Mouse (Mus musculus): Measurements from ENCODE around the gene Orai2. TPM values are rescaled to one million over a fixed set of nuclear protein-coding genes. Genes with fewer than 3 reads are reported as not detected.
"Not testable (repeated sequence)": the region's sequence is repeated elsewhere in the genome, so short reads cannot be mapped to it uniquely, and the experiment has no call there.

Gene Orai2
- polyA plus RNA-seq, 1 experiment: 6.5 TPM

GRCm38 (mm10) chr5:136136292-136136990 lies 34.1 kb downstream of the Orai2 start:
- no peaks in the 10 kb centered on the region for H3K27me3 ChIP-seq (ENCODE audit: control insufficient read depth, insufficient read depth, low read length)
- peak overlapping the region; percentile 65 for H3K27ac ChIP-seq (ENCODE audit: control insufficient read depth, insufficient read depth, low read depth, low read length)
- H3K4me1 ChIP-seq (ENCODE audit: control insufficient read depth, insufficient read depth, low read length): 0 out of 2 replicates have a peak, but pooled peaks cover 2% of the 10 kb centered on the region
- TF ChIP-seq CTCF (IDR thresholded peaks at IDR 0.05; ENCODE audit: control insufficient read depth, insufficient read depth, insufficient replicate concordance, low read depth, low read length) (no peak), POLR2A (IDR thresholded peaks at IDR 0.05; ENCODE audit: control insufficient read depth, low read depth, low read length) (no peak)
- H3K4me3 ChIP-seq (ENCODE audit: control insufficient read depth, low read depth, low read length): peak overlapping the region; percentile 97
- no peaks in the 10 kb centered on the region; the same call in none of the 2 replicates for H3K36me3 ChIP-seq (ENCODE audit: control insufficient read depth, insufficient read depth, low read length)

DNA sequence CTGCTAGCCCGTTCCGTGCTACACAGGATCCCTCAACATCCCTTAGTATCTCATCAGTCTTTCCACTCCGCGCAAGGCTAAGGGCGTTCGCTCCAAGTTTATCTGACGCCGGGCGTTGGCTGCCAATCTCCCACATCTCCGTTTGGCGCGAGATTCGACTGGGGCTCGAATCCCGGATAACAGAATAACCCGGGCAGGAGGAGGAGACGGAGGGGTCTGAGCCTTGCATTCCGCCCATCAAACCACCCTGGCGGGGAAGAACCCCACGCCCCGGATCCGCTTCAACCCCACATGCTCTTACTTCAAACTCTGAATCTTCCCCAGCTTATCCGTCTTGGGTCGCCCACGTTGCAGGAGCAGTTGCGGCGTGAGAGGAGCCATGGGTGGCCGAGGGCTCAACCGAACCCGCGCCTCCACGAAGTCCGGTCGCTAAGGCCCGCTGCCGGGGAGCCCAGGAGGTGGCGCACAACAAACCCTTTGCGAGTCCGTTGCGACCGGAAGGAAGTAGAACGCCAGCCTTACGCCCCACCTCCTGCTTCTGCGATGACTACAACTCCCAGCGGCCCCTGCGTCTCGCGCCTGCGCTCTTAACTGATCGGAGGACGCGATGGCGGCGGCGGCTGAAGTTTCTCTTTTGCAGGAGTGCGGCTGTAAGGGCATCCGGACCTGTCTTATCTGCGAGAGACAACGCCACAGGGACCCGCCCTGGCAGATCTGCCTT lies 34.8 kb downstream of the Orai2 start, which contains the start of the genes Lrwd1 and Alkbh4:
Gene Lrwd1 (minus strand): TSS at position 504 of the 721 bp plus-strand sequence.
Gene Alkbh4 (plus strand): TSS at position 576 of the 721 bp plus-strand sequence.
- Histone ChIP-seq H3K4me1 (ENCODE audit: control insufficient read depth, insufficient read depth, low read length) (0 out of 2 replicates have a peak, but pooled peaks cover 2% of the 10 kb centered on the region), H3K27me3 (ENCODE audit: control insufficient read depth, insufficient read depth, low read length) (no peaks in the 10 kb centered on the region), H3K27ac (ENCODE audit: control insufficient read depth, insufficient read depth, low read depth, low read length) (peak within 1 kb of the TSS; percentile 97), H3K4me3 (ENCODE audit: control insufficient read depth, low read depth, low read length) (peak within 1 kb of the TSS; percentile 97), H3K36me3 (ENCODE audit: control insufficient read depth, insufficient read depth, low read length) (peaks cover 1% of the 10 kb centered on the region)
- TF ChIP-seq POLR2A (IDR thresholded peaks at IDR 0.05; ENCODE audit: control insufficient read depth, low read depth, low read length) (peak; percentile 88), CTCF (IDR thresholded peaks at IDR 0.05; ENCODE audit: control insufficient read depth, insufficient read depth, insufficient replicate concordance, low read depth, low read length) (no peak)

- no peak for TF ChIP-seq POLR2A (IDR thresholded peaks at IDR 0.05; ENCODE audit: control insufficient read depth, low read depth, low read length)
- no peak for TF ChIP-seq CTCF (IDR thresholded peaks at IDR 0.05; ENCODE audit: control insufficient read depth, insufficient read depth, insufficient replicate concordance, low read depth, low read length)
- H3K36me3 ChIP-seq (ENCODE audit: control insufficient read depth, insufficient read depth, low read length): peaks cover 2% of the 10 kb centered on the region
- no peak overlapping the region for H3K27ac ChIP-seq (ENCODE audit: control insufficient read depth, insufficient read depth, low read depth, low read length)
- no peaks in the 10 kb centered on the region for H3K27me3 ChIP-seq (ENCODE audit: control insufficient read depth, insufficient read depth, low read length)
- no peaks in the 10 kb centered on the region; the same call in 1 of the 2 replicates for H3K4me1 ChIP-seq (ENCODE audit: control insufficient read depth, insufficient read depth, low read length)
- no peak overlapping the region for H3K4me3 ChIP-seq (ENCODE audit: control insufficient read depth, low read depth, low read length)
Measured at GRCm38 (mm10) chr5:136122165-136122564, 48.3 kb downstream of the Orai2 start.

DNA sequence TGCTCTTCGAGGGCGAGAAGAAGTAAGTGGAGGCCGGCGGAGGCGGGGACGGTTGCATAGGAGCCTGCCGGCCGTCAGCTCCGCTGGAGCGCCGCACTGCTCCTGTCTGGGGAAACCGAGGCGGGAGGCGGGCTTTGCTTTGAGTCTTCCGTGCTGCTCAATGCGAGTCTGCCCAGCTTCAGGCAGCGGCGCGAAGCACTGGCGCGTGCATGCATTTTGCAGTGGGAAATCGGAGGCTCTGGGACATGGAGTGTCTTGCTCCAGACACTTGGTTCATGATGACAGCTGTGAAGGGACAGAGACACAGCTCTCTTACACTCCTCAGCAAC lies 53.8 kb downstream of the Orai2 start:
- peaks cover 10% of the 10 kb centered on the region for H3K4me1 ChIP-seq (ENCODE audit: control insufficient read depth, insufficient read depth, low read length)
- H3K27ac ChIP-seq (ENCODE audit: control insufficient read depth, insufficient read depth, low read depth, low read length): peak overlapping the region; percentile 54; the same call in 1 of the 2 replicates
- no peaks in the 10 kb centered on the region for H3K36me3 ChIP-seq (ENCODE audit: control insufficient read depth, insufficient read depth, low read length)
- peak overlapping the region; percentile 93 for H3K4me3 ChIP-seq (ENCODE audit: control insufficient read depth, low read depth, low read length)
- TF ChIP-seq POLR2A (IDR thresholded peaks at IDR 0.05; ENCODE audit: control insufficient read depth, low read depth, low read length) (no peak; the same call in 1 of the 2 replicates), CTCF (IDR thresholded peaks at IDR 0.05; ENCODE audit: control insufficient read depth, insufficient read depth, insufficient replicate concordance, low read depth, low read length) (no peak; the same call in 1 of the 2 replicates)
- no peaks in the 10 kb centered on the region for H3K27me3 ChIP-seq (ENCODE audit: control insufficient read depth, insufficient read depth, low read length)

DNA sequence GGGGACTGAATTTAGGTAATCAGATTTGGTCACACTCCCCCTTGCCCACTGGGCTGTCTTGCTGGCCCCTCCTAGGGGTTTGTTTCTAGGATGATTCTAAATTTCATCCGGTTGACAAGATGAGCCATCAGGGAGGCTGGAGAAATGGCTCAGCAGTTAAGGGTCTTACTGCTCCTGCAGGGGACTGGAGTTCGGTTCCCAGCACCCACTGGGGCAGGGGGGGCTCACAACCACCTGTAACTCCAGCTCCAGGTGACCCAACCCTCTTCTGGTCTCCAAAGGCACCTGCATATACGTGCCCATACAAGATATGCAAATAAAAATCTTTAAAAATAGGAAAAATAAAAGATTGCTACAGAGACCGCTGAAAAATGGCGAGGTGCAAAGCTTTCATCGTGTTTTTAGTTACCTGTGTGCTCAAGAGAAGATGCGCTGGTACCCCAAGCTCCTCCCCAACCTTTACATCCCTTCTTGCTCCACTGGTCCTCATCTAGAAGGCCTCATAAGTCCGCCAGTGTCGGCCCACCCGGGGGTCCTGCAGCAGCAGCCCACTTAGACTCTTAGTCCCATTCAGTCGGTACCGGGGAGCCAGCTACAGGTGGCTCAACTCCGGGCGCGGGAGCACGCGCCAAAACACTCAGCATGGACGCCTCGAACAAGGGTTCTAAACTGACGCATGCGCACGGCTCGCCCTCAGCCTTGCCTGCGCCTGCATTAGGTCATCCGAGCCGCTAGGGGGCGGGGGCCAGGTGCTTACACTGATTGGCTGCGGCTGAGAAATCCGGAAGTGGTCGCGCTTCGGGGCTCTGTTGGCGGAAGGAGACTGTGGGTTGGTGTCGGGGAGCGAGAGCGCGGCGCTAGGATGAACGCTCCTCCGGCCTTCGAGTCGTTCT lies 54.4 kb downstream of the Orai2 start, which contains the start of gene Polr2j:
Gene Polr2j (plus strand): TSS at position 741 of the 893 bp plus-strand sequence.
- peak within 1 kb of the TSS; percentile 93 for H3K4me3 ChIP-seq (ENCODE audit: control insufficient read depth, low read depth, low read length)
- no peaks in the 10 kb centered on the region for H3K36me3 ChIP-seq (ENCODE audit: control insufficient read depth, insufficient read depth, low read length)
- peaks cover 10% of the 10 kb centered on the region for H3K4me1 ChIP-seq (ENCODE audit: control insufficient read depth, insufficient read depth, low read length)
- peak within 1 kb of the TSS; percentile 54; the same call in 1 of the 2 replicates for H3K27ac ChIP-seq (ENCODE audit: control insufficient read depth, insufficient read depth, low read depth, low read length)
- peak; percentile 70 for TF ChIP-seq POLR2A (IDR thresholded peaks at IDR 0.05; ENCODE audit: control insufficient read depth, low read depth, low read length)
- peak; percentile 96 for TF ChIP-seq CTCF (IDR thresholded peaks at IDR 0.05; ENCODE audit: control insufficient read depth, insufficient read depth, insufficient replicate concordance, low read depth, low read length)
- no peaks in the 10 kb centered on the region for H3K27me3 ChIP-seq (ENCODE audit: control insufficient read depth, insufficient read depth, low read length)

GRCm38 (mm10) chr5:136113546-136113945 lies 57.0 kb downstream of the Orai2 start:
- H3K27ac ChIP-seq (ENCODE audit: control insufficient read depth, insufficient read depth, low read depth, low read length); H3K4me1 ChIP-seq (ENCODE audit: control insufficient read depth, insufficient read depth, low read length); H3K36me3 ChIP-seq (ENCODE audit: control insufficient read depth, insufficient read depth, low read length); H3K27me3 ChIP-seq (ENCODE audit: control insufficient read depth, insufficient read depth, low read length): not testable (repeated sequence)
- peak overlapping the region; percentile 36; the same call in 1 of the 2 replicates for H3K4me3 ChIP-seq (ENCODE audit: control insufficient read depth, low read depth, low read length)

Data from testis, adult 2 months (tissue).